Comparison of ENCODE assay signal across 9 mouse cellular contexts in genomic region chr12:112897522-112898212, GRCm38 (mm10). TPM values are rescaled to one million over a fixed set of nuclear protein-coding genes. Genes with fewer than 3 reads are reported as not detected.
DNase-seq lines count a peak whose midpoint lies in the region.
"Had no signal": no experiment of that assay in that cellular context is flagged by ENCODE, and none has a peak within 500 bp of the region (broad histone marks: within the 10 kb centered on the region; RNA-seq: fewer than 3 reads in every experiment).

No protein-coding gene starts in this region.

- H3K27ac ChIP-seq in heart, embryonic 10.5 days = peak overlapping the region; percentile 47; the same call in 1 of the 2 replicates

- no peaks in the 10 kb centered on the region for H3K9me3 ChIP-seq in heart, embryonic 10.5 days

- intact Hi-C loops in left cerebral cortex, postnatal 4 days (cut with DNase I) = no loop called here

- H3K27me3 ChIP-seq in heart, embryonic 10.5 days (ENCODE audit: insufficient read depth, poor library complexity, severe bottlenecking) = peaks cover 38% of the 10 kb centered on the region
- no peaks in the 10 kb centered on the region; the same call in 1 of the 2 replicates for H3K27me3 ChIP-seq in splenic B cell, adult 2 months (ENCODE audit: control insufficient read depth, insufficient read depth, low read length, poor library complexity, severe bottlenecking)
- H3K27me3 ChIP-seq: Patski had no signal

- DNase-seq in left cerebral cortex, postnatal 4 days = peak; percentile 49
- DNase-seq in left cerebral cortex, adult 8-10 months (ENCODE audit: low spot score in 2 of 2) = no peak
- DNase-seq in heart, embryonic 10.5 days (ENCODE audit: low spot score) = no peak
- peak; percentile 31 to 33 for DNase-seq in kidney, adult 8-10 months
- DNase-seq in lung, postnatal 4 days = peak; percentile 60 to 83
- peak; percentile 55 for DNase-seq in splenic B cell, adult 2 months (ENCODE audit: low read depth, low spot score)
- DNase-seq in ovary, postnatal 36 days (ENCODE audit: low spot score) = no peak
- DNase-seq in spleen, adult 18-20 months = no peak

- peak overlapping the region; percentile 38; the same call in 1 of the 2 replicates for H3K4me3 ChIP-seq in heart, embryonic 10.5 days

- no peaks in the 10 kb centered on the region for H3K36me3 ChIP-seq in heart, embryonic 10.5 days
- no peaks in the 10 kb centered on the region for H3K36me3 ChIP-seq in splenic B cell, adult 2 months (ENCODE audit: control insufficient read depth, insufficient read depth, low read length, poor library complexity, severe bottlenecking)

- 33% methylated on average over 16 of the region's 16 CpGs for WGBS in heart, embryonic 10.5 days

- peaks cover 20% of the 10 kb centered on the region for H3K4me1 ChIP-seq in heart, embryonic 10.5 days

RNA-seq across cellular contexts. Expression of gene Gpr132, which starts 29.6 kb away (rescaled TPM):
- not detected for total RNA-seq in left cerebral cortex, postnatal 4 days (2021)
- total RNA-seq in left cerebral cortex, adult 8-10 months (2022) = under 1 TPM in 3 of 4 experiments, not detected in 1; 0.14 to 0.23 (median 0.15) TPM
- 0.11 TPM in 1 of 2 replicates, not detected in the other for polyA plus RNA-seq in heart, embryonic 10.5 days (2016; fragmentation: Nextera tagmentation; extraction: Ambion mirVana)
- polyA plus RNA-seq: Patski had no signal

RNA-seq across cellular contexts. Expression of gene Jag2, which starts 31.9 kb away (rescaled TPM):
- total RNA-seq in left cerebral cortex, postnatal 4 days (2021) = 10 to 100 TPM; 76.5 to 97.2 TPM
- 10 to 100 TPM; 48.1 to 69.9 (median 58.9) TPM for total RNA-seq in left cerebral cortex, adult 8-10 months (2022)
- 2.0 and 3.6 TPM in 2 replicates for polyA plus RNA-seq in heart, embryonic 10.5 days (2016; fragmentation: Nextera tagmentation; extraction: Ambion mirVana)

RNA-seq across cellular contexts. Expression of gene Nudt14, which starts 44.3 kb away (rescaled TPM):
- total RNA-seq in left cerebral cortex, postnatal 4 days (2021) = 10 to 100 TPM; 12.5 to 16.7 TPM
- 10 to 100 TPM in 3 of 4 experiments, 1 to 10 TPM in 1; 9.8 to 17.1 (median 11.8) TPM for total RNA-seq in left cerebral cortex, adult 8-10 months (2022)
- polyA plus RNA-seq in heart, embryonic 10.5 days (2016; fragmentation: Nextera tagmentation; extraction: Ambion mirVana) = 48.6 and 65.5 TPM in 2 replicates

Comparison
In these comparisons a context has a peak if more than half of its experiments do, and no peak if none do; other contexts are left out.
1. DNase-seq: peak in left cerebral cortex, postnatal 4 days (single experiment), kidney, adult 8-10 months (2 of 2), lung, postnatal 4 days (2 of 2) and splenic B cell, adult 2 months (single experiment); none in left cerebral cortex, adult 8-10 months (0 of 2), heart, embryonic 10.5 days (single experiment), ovary, postnatal 36 days (single experiment) and spleen, adult 18-20 months (0 of 2).